Mouse (Mus musculus) hindbrain, embryonic 14.5 days (tissue): ENCODE measurements at regions not wholly inside any gene's neighbourhood (a gene's known extent, or its start where the extent isn't known, plus 50 kb on each side); places are given as distances from the start of the nearest gene placed in this dataset.
A peak's percentile ranks its signal among the peaks of the same experiment; 100 is the strongest.
"Not testable (repeated sequence)": the region's sequence is repeated elsewhere in the genome, so short reads cannot be mapped to it uniquely, and the experiment has no call there.

ENCODE experiments used
- ATAC-seq: fragments of 200-750 bp; cut with Nextera tagmentation; 2 replicates; pipeline ENCODE4 v1.8.0; 2017; ENCODE audit warnings: moderate number of reproducible peaks, mild to moderate bottlenecking, moderate TSS enrichment, moderate library complexity; ENCODE audit not compliant: low FRiP score
- DNase-seq: peaks from one replicate; pipeline ENCODE4 v3.0.0-alpha.2; 2015; ENCODE audit warnings: low spot score
- H3K27ac ChIP-seq: fragments of 300-500 bp; sonication (generic); 2 replicates; pipeline ENCODE4 v1.5.1; 2014; ENCODE audit warnings: mild to moderate bottlenecking, moderate library complexity
- H3K27me3 ChIP-seq: fragments of 300-500 bp; sonication (generic); 2 replicates; pipeline ENCODE4 v1.6.1; 2014; ENCODE audit warnings: mild to moderate bottlenecking, low read length, mixed read lengths; ENCODE audit not compliant: control insufficient read depth, insufficient read depth
- H3K36me3 ChIP-seq: fragments of 300-500 bp; sonication (generic); replicated peaks from 2 replicates; pipeline ENCODE4 v1.6.1; 2014; ENCODE audit not compliant: control insufficient read depth, insufficient read depth
- H3K4me1 ChIP-seq: fragments of 300-500 bp; sonication (generic); replicated peaks from 2 replicates; pipeline ENCODE4 v1.6.1; 2014; ENCODE audit warnings: antibody characterized with exemption, low read length, mixed read lengths; ENCODE audit not compliant: control insufficient read depth, insufficient read depth
- H3K4me2 ChIP-seq: fragments of 300-500 bp; sonication (generic); replicated peaks from 2 replicates; pipeline ENCODE4 v1.6.1; 2014; ENCODE audit warnings: mild to moderate bottlenecking, moderate library complexity
- H3K4me3 ChIP-seq: fragments of 300-500 bp; sonication (generic); replicated peaks from 2 replicates; pipeline ENCODE4 v1.5.1; 2014; ENCODE audit warnings: mild to moderate bottlenecking, low read length
- H3K9ac ChIP-seq: fragments of 300-500 bp; sonication (generic); 2 replicates; pipeline ENCODE4 v1.6.1; 2014
- H3K9me3 ChIP-seq: fragments of 300-500 bp; sonication (generic); 2 replicates; pipeline ENCODE4 v1.6.1; 2016; ENCODE audit warnings: low read length; ENCODE audit not compliant: control insufficient read depth
- WGBS: fragments of 180-500 bp; shearing (Covaris S2); extraction: QIAGEN DNeasy Blood & Tissue Kit; methylation state at CpG from one replicate; pipeline ENCODE4 v1.1.7; 2014; 5-methylcytosine and 5-hydroxymethylcytosine counted together

DNA sequence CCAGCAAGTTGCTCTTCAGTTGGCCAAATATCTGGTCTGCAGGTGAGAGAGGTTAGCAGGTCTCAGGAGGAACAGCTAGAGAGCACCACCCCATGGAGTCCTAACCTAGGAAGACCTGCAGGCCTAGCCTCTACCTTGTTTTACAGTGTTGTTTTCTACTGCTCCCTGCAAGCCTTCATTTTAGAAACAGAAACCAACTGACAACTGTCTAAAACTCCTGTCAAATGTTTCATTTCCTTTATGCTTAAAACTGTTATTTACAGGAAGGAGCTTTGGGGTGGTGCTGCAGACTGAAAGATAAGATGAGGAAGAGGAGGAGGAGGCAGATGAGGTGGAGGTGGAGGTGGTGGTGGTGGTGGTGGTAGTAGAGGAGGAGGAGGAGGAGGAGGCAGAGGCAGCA is 96.6 kb upstream of the Selenop start:
- Histone ChIP-seq H3K27ac (no peak overlapping the region), H3K9me3 (no peaks in the 10 kb centered on the region), H3K9ac (no peak overlapping the region), H3K4me2 (no peak overlapping the region), H3K27me3 (no peaks in the 10 kb centered on the region), H3K4me1 (no peaks in the 10 kb centered on the region), H3K4me3 (no peak overlapping the region), H3K36me3 (no peaks in the 10 kb centered on the region)
- DNase-seq (no peak), ATAC-seq (no peak)

DNA sequence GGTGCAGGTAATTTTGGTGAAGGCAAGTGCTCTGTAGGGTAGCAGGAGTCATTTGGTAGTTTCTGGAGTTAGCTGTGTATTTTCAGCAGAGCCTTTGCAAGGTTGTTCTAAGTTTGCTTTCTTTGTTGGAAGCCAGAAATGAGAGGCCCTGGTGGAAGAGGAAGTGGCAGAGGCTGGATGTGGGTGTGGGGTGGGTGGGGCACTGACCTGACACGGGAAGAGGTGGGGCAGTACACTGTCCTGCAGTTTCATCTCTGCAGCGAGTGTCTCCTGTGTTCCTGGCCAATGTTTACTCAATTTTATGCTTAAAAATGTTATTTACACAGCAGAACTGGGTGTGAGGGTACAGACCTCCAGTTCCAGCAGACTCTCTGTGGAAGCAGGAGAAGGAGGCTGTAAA is 94.3 kb upstream of the Selenop start:
- no peaks in the 10 kb centered on the region for H3K9me3 ChIP-seq
- H3K4me3 ChIP-seq = no peak overlapping the region
- H3K4me1 ChIP-seq = no peaks in the 10 kb centered on the region
- H3K27me3 ChIP-seq = no peaks in the 10 kb centered on the region
- no peak overlapping the region for H3K27ac ChIP-seq
- H3K4me2 ChIP-seq = no peak overlapping the region
- no peak overlapping the region for H3K9ac ChIP-seq
- 68% methylated on average over 2 of the region's 2 CpGs for WGBS
- ATAC-seq (no peak), DNase-seq (no peak)
- no peaks in the 10 kb centered on the region for H3K36me3 ChIP-seq

GRCm38 (mm10) chr15:3174848-3175247 is 93.5 kb upstream of the Selenop start:
- Histone ChIP-seq H3K9ac (no peak overlapping the region), H3K27me3 (no peaks in the 10 kb centered on the region), H3K4me2 (no peak overlapping the region), H3K36me3 (no peaks in the 10 kb centered on the region), H3K27ac (no peak overlapping the region), H3K4me3 (no peak overlapping the region), H3K9me3 (no peaks in the 10 kb centered on the region), H3K4me1 (no peaks in the 10 kb centered on the region)
- WGBS = 51% methylated on average over 2 of the region's 2 CpGs
- ATAC-seq (no peak), DNase-seq (no peak)

GRCm38 (mm10) chr15:3201912-3202653 is 66.3 kb upstream of the Selenop start:
- no peak overlapping the region for H3K9ac ChIP-seq
- 93% methylated on average over 2 of the region's 2 CpGs for whole genome bisulfite sequencing
- H3K4me1 ChIP-seq = no peaks in the 10 kb centered on the region
- H3K4me3 ChIP-seq = no peak overlapping the region
- no peaks in the 10 kb centered on the region for H3K27me3 ChIP-seq
- H3K27ac ChIP-seq = no peak overlapping the region
- ATAC-seq (peak; percentile 77; the same call in 1 of the 2 replicates), DNase-seq (peak; percentile 77)
- H3K36me3 ChIP-seq = no peaks in the 10 kb centered on the region
- no peak overlapping the region for H3K4me2 ChIP-seq
- H3K9me3 ChIP-seq = no peaks in the 10 kb centered on the region

GRCm38 (mm10) chr15:3205522-3205921 is 62.8 kb upstream of the Selenop start:
- Histone ChIP-seq H3K27ac (no peak overlapping the region), H3K36me3 (no peaks in the 10 kb centered on the region), H3K9me3 (no peaks in the 10 kb centered on the region), H3K4me3 (no peak overlapping the region), H3K4me1 (no peaks in the 10 kb centered on the region), H3K9ac (no peak overlapping the region), H3K4me2 (no peak overlapping the region), H3K27me3 (no peaks in the 10 kb centered on the region)
- 82% methylated on average over 6 of the region's 6 CpGs for WGBS
- DNase-seq = no peak
- no peak for ATAC-seq

- not testable (repeated sequence) for H3K4me2 ChIP-seq, ATAC-seq, H3K27ac ChIP-seq, DNase-seq, H3K9me3 ChIP-seq, H3K9ac ChIP-seq, H3K4me3 ChIP-seq, H3K36me3 ChIP-seq, H3K4me1 ChIP-seq, H3K27me3 ChIP-seq
- WGBS = 68% methylated on average over 6 of the region's 6 CpGs
Observed at GRCm38 (mm10) chr15:3206076-3206475, 62.3 kb upstream of the Selenop start.

GRCm38 (mm10) chr15:3213721-3214120 is 54.6 kb upstream of the Selenop start:
- 6% methylated on average over 4 of the region's 4 CpGs for WGBS

DNA sequence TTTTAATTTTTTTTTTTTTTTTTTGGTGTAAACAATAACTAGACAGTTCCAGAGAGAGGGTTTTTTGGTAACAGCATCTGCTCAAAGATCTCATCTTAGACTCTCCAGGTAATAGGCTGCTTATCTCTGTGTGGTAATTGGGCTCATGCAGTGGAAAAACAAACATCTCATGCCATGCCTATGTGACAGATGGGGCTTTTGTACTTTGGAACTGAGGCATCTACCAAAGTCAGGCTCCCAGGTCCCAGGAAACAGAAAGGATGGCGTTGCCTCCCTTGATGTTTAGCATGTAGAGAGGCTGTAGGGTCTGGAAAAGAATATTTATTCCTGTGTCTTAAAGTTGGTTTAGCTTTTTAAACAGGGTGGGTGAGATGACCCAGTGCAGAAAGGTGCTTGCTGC is 53.1 kb upstream of the Selenop start:
- H3K4me2 ChIP-seq = no peak overlapping the region
- WGBS = 39% methylated on average over 1 of the region's 1 CpGs
- H3K27ac ChIP-seq = no peak overlapping the region
- no peak for ATAC-seq
- no peaks in the 10 kb centered on the region for H3K4me1 ChIP-seq
- no peaks in the 10 kb centered on the region for H3K36me3 ChIP-seq
- H3K27me3 ChIP-seq = no peaks in the 10 kb centered on the region
- H3K9ac ChIP-seq = no peak overlapping the region
- H3K4me3 ChIP-seq = no peak overlapping the region
- no peaks in the 10 kb centered on the region for H3K9me3 ChIP-seq
- DNase-seq = no peak

More at GRCm38 (mm10) chr15:3213721-3214120, 54.6 kb upstream of the Selenop start:
- DNase-seq (peak; percentile 78), ATAC-seq (peak; percentile 62; the same call in 1 of the 2 replicates)
- H3K9me3 ChIP-seq = no peaks in the 10 kb centered on the region
- H3K4me3 ChIP-seq = no peak overlapping the region
- H3K9ac ChIP-seq = no peak overlapping the region
- H3K4me2 ChIP-seq = no peak overlapping the region
- no peaks in the 10 kb centered on the region for H3K4me1 ChIP-seq
- no peak overlapping the region for H3K27ac ChIP-seq
- H3K27me3 ChIP-seq = no peaks in the 10 kb centered on the region
- no peaks in the 10 kb centered on the region for H3K36me3 ChIP-seq
